Mouse (Mus musculus) heart, adult 2 months (tissue): ENCODE results near the gene Prpf3.

ENCODE experiments used
- CTCF ChIP-seq: fragments of 200-600 bp; IDR thresholded peaks from 2 replicates; pipeline ENCODE4 v1.8.1; 2022; ENCODE audit warnings: antibody characterized with exemption, mild to moderate bottlenecking, moderate library complexity
- EP300 ChIP-seq: fragments of 200-500 bp; IDR thresholded peaks from 2 replicates; pipeline ENCODE4 v1.6.1; 2011; ENCODE audit warnings: low read depth, low read length, control low read depth; ENCODE audit not compliant: insufficient read depth
- POLR2A ChIP-seq: fragments of 200-500 bp; IDR thresholded peaks from 2 replicates; pipeline ENCODE4 v1.6.1; 2011; ENCODE audit warnings: mild to moderate bottlenecking, low read depth, low read length, control low read depth; ENCODE audit not compliant: insufficient read depth

GRCm38 (mm10) chr3:95851317-95851716, 4.4 kb downstream of the Prpf3 start:
- TF ChIP-seq POLR2A, result no peak
- no peak for TF ChIP-seq CTCF
- TF ChIP-seq EP300, result no peak
